Mouse (Mus musculus): ENCODE data around the gene 4930556J24Rik.

DNA sequence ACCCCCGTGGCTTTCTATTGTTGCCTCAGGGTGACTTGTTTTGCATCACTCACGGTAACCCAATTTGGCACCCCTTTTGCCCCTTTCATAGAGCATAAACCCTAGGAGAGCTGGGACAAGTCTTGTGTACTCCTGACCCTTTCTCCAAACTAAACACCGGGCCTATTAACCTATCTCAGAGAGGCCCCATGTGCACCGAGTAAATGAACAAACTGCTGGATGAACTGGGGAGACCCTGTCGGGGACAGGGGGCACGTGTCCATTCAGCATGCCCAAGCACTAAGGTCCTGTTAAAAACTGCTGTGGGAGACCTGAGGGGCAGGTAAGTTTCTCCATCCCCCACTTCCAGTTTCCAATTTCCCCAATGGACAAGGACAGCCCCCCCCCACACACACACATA, 45.6 kb downstream of the 4930556J24Rik start:
- TF ChIP-seq CTCF (IDR thresholded peaks at IDR 0.05; ENCODE audit: low read depth) (no peak), EP300 (IDR thresholded peaks at IDR 0.05; ENCODE audit: low read depth) (no peak)

Measured in liver, postnatal 0 days (tissue).